Mouse (Mus musculus) midbrain, postnatal 0 days (tissue): ENCODE measurements at regions not wholly inside any gene's neighbourhood (a gene's known extent, or its start where the extent isn't known, plus 50 kb on each side); places are given as distances from the start of the nearest gene placed in this dataset.

ENCODE experiments used
- ATAC-seq: fragments of 200-750 bp; cut with Nextera tagmentation; 2 replicates; pipeline ENCODE4 v1.8.0; 2017; ENCODE audit warnings: moderate number of reproducible peaks, mild to moderate bottlenecking, moderate TSS enrichment, moderate library complexity; ENCODE audit not compliant: low FRiP score
- DNase-seq: peaks from one replicate; pipeline ENCODE4 v3.0.0-alpha.2; 2015; ENCODE audit warnings: low spot score
- H3K27ac ChIP-seq: fragments of 300-500 bp; sonication (generic); 2 replicates; pipeline ENCODE4 v1.5.1; 2014; ENCODE audit warnings: low read depth, mild to moderate bottlenecking, low read length, mixed read lengths
- H3K27me3 ChIP-seq: fragments of 300-500 bp; sonication (generic); 2 replicates; pipeline ENCODE4 v1.6.1; 2014; ENCODE audit warnings: low read length, control low read depth, mixed read lengths; ENCODE audit not compliant: insufficient read depth
- H3K36me3 ChIP-seq: fragments of 300-500 bp; sonication (generic); 2 replicates; pipeline ENCODE4 v1.6.1; 2014; ENCODE audit warnings: low read length, control low read depth, mixed read lengths; ENCODE audit not compliant: insufficient read depth
- H3K4me1 ChIP-seq: fragments of 300-500 bp; sonication (generic); 2 replicates; pipeline ENCODE4 v1.6.1; 2014; ENCODE audit warnings: mild to moderate bottlenecking, control low read depth, antibody characterized with exemption, low read length, mixed read lengths; ENCODE audit not compliant: insufficient read depth
- H3K4me2 ChIP-seq: fragments of 300-500 bp; sonication (generic); 2 replicates; pipeline ENCODE4 v1.6.1; 2014; ENCODE audit warnings: low read depth, mild to moderate bottlenecking, low read length, mixed read lengths; ENCODE audit not compliant: poor library complexity, severe bottlenecking
- H3K4me3 ChIP-seq: fragments of 300-500 bp; sonication (generic); 2 replicates; pipeline ENCODE4 v1.5.1; 2014; ENCODE audit warnings: low read depth, mild to moderate bottlenecking, low read length, moderate library complexity
- H3K9ac ChIP-seq: fragments of 300-500 bp; sonication (generic); replicated peaks from 2 replicates; pipeline ENCODE4 v1.6.1; 2014; ENCODE audit warnings: mild to moderate bottlenecking, low read length, moderate library complexity, mixed read lengths; ENCODE audit not compliant: poor library complexity, severe bottlenecking
- H3K9me3 ChIP-seq: fragments of 300-500 bp; sonication (generic); 2 replicates; pipeline ENCODE4 v1.6.1; 2016; ENCODE audit warnings: low read length, control low read depth
- CTCF ChIP-seq: IDR thresholded peaks from 2 replicates; pipeline ENCODE4 v1.5.1; 2016; ENCODE audit warnings: antibody characterized with exemption, mild to moderate bottlenecking
- WGBS: fragments of 180-500 bp; shearing (Covaris S2); extraction: QIAGEN DNeasy Blood & Tissue Kit; methylation state at CpG from one replicate; pipeline ENCODE4 v1.1.7; 2014; 5-methylcytosine and 5-hydroxymethylcytosine counted together

- H3K9me3 ChIP-seq, result no peaks in the 10 kb centered on the region
- 88% methylated on average over 1 of the region's 1 CpGs for WGBS
- H3K27ac ChIP-seq, result no peak overlapping the region
- no peak for ATAC-seq
- H3K4me1 ChIP-seq, result no peaks in the 10 kb centered on the region
- no peak overlapping the region for H3K9ac ChIP-seq
- no peak overlapping the region for H3K4me3 ChIP-seq
- no peaks in the 10 kb centered on the region for H3K27me3 ChIP-seq
- no peak for TF ChIP-seq CTCF
- no peaks in the 10 kb centered on the region for H3K36me3 ChIP-seq
- DNase-seq, result no peak
- H3K4me2 ChIP-seq, result no peak overlapping the region
Measured at GRCm38 (mm10) chr11:82668026-82668425, 96.1 kb downstream of the Cct6b start.

DNA sequence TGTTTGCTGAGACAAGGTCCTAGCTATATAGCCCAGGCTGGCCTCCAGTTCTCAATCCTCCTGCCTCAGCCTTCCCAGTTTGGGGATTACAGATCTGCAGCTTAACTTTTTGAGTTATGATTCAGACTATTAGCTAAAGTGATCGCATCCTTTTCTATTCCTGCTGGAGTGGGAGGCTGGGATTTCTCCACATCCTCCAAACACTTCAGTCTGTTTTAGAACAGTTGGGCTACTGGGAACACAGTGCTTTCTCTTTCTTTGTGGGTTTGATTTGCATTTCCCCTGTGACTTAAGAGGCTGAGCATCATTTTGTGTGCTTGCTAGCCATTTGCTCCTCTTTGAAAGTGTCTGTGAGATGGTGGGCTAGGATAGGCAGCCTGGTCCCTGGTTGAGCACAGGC lies 100.0 kb downstream of the Cct6b start:
- Histone ChIP-seq H3K4me1 (no peaks in the 10 kb centered on the region), H3K4me3 (no peak overlapping the region), H3K36me3 (no peaks in the 10 kb centered on the region), H3K9ac (no peak overlapping the region), H3K27ac (no peak overlapping the region), H3K4me2 (no peak overlapping the region), H3K27me3 (no peaks in the 10 kb centered on the region), H3K9me3 (no peaks in the 10 kb centered on the region)
- ATAC-seq (no peak), DNase-seq (no peak)
- 78% methylated on average over 1 of the region's 1 CpGs for WGBS
- no peak for TF ChIP-seq CTCF

DNA sequence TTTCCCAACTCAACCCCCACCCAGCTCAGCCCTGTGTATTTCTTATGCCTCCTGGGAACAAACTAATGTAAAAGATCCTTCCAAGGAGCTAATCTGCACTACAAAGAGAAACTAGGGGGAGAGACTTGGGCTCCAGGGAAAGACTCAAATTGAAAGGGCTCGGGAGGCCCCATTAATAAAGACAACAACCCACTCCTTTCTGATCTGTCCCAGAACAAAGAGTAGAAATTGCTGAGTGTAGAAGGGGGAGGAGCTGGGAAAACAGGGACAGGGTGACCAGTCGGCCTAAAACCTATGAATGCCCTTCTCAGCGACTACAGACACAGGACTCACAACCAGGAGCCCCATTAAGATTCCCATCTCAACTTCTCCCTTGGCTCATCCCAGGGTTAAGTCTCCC lies 102.0 kb downstream of the Cct6b start:
- Histone ChIP-seq H3K4me2 (no peak overlapping the region), H3K9me3 (no peaks in the 10 kb centered on the region), H3K9ac (no peak overlapping the region), H3K4me3 (no peak overlapping the region), H3K27me3 (no peaks in the 10 kb centered on the region), H3K36me3 (no peaks in the 10 kb centered on the region), H3K27ac (no peak overlapping the region), H3K4me1 (no peaks in the 10 kb centered on the region)
- no peak for ATAC-seq
- no peak for DNase-seq
- TF ChIP-seq CTCF, result no peak
- WGBS, result 14% methylated on average over 3 of the region's 3 CpGs

DNA sequence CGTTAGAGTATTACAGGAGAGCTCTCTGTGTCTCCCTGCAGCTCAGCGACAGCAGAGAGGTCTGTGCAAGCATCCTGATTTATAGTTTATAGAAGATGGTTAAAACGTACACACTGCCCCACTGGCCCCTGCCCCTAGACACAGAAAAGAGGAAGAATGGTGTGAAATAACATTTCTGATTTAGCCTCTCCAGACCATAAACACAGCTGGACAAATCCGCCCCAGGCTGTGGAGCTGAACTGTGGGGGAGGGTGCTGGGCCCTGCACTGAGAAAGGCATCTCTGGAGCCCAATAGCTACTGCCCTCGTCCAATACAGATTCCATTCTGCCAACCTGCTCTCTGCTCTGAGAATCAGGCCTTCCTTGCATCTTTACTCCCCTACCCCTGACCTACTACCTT lies 112.4 kb downstream of the Cct6b start:
- Histone ChIP-seq H3K4me1 (no peaks in the 10 kb centered on the region), H3K9ac (no peak overlapping the region), H3K9me3 (no peaks in the 10 kb centered on the region), H3K27me3 (no peaks in the 10 kb centered on the region), H3K4me3 (no peak overlapping the region), H3K36me3 (no peaks in the 10 kb centered on the region), H3K27ac (no peak overlapping the region), H3K4me2 (no peak overlapping the region)
- DNase-seq (no peak), ATAC-seq (no peak)
- 38% methylated on average over 5 of the region's 5 CpGs for WGBS
- TF ChIP-seq CTCF, result no peak

- ATAC-seq (no peak), DNase-seq (no peak)
- Histone ChIP-seq H3K4me1 (no peaks in the 10 kb centered on the region), H3K9ac (no peak overlapping the region), H3K36me3 (no peaks in the 10 kb centered on the region), H3K27ac (no peak overlapping the region), H3K9me3 (no peaks in the 10 kb centered on the region), H3K4me2 (no peak overlapping the region), H3K4me3 (no peak overlapping the region), H3K27me3 (no peaks in the 10 kb centered on the region)
- WGBS, result 58% methylated on average over 4 of the region's 4 CpGs
- TF ChIP-seq CTCF, result no peak
Measured at GRCm38 (mm10) chr11:82638513-82638912, 125.6 kb downstream of the Cct6b start.

- Histone ChIP-seq H3K27ac (no peak overlapping the region), H3K4me3 (no peak overlapping the region), H3K4me2 (no peak overlapping the region), H3K27me3 (no peaks in the 10 kb centered on the region), H3K9ac (no peak overlapping the region), H3K9me3 (no peaks in the 10 kb centered on the region), H3K4me1 (peaks cover 4% of the 10 kb centered on the region; the same call in 1 of the 2 replicates), H3K36me3 (no peaks in the 10 kb centered on the region)
- TF ChIP-seq CTCF, result no peak
- ATAC-seq (no peak), DNase-seq (no peak)
- WGBS, result 93% methylated on average over 1 of the region's 1 CpGs
Measured at GRCm38 (mm10) chr11:82632191-82632590, 131.9 kb downstream of the Cct6b start.
